Mouse (Mus musculus) cortical plate, adult 2 months (tissue): ENCODE measurements around the gene Sept3.

Experiments
- CTCF ChIP-seq: fragments of 200-500 bp; IDR thresholded peaks from 2 replicates; pipeline ENCODE4 v1.5.1; 2011; ENCODE audit warnings: mild to moderate bottlenecking, control low read depth, low read length; ENCODE audit not compliant: insufficient read depth; ENCODE audit errors: extremely low read depth
- POLR2A ChIP-seq: fragments of 200-500 bp; IDR thresholded peaks from 2 replicates; pipeline ENCODE4 v1.6.1; 2011; ENCODE audit warnings: mild to moderate bottlenecking, low read length, control low read depth; ENCODE audit not compliant: insufficient read depth; ENCODE audit errors: extremely low read depth

DNA sequence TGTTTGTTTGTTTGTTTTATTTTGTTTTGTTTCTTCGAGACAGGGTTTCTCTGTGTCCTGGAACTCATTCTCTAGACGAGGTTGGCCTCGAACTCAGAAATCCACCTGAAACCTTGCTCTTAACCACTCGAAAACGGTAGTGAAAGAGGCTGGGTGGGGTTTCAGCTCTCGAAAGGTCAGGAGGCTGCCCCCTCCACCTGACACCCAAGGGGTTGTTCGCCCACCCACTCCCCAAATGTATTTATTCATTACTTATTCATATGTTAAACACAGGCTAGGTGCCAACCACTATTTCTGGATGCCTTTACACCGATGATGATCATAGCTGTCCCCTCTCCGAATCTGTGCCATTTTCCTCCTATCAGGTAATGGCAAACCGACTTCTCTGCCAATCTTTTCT is 64.5 kb downstream of the Sept3 start:
- TF ChIP-seq POLR2A (no peak), CTCF (no peak)
